Mouse (Mus musculus): Measurements from ENCODE around the gene Sh3gl1. TPM values are rescaled to one million over a fixed set of nuclear protein-coding genes. Genes with fewer than 3 reads are reported as not detected.

Sh3gl1 gene
- polyA plus RNA-seq, 1 experiment from 2014 or later: 119 TPM

DNA sequence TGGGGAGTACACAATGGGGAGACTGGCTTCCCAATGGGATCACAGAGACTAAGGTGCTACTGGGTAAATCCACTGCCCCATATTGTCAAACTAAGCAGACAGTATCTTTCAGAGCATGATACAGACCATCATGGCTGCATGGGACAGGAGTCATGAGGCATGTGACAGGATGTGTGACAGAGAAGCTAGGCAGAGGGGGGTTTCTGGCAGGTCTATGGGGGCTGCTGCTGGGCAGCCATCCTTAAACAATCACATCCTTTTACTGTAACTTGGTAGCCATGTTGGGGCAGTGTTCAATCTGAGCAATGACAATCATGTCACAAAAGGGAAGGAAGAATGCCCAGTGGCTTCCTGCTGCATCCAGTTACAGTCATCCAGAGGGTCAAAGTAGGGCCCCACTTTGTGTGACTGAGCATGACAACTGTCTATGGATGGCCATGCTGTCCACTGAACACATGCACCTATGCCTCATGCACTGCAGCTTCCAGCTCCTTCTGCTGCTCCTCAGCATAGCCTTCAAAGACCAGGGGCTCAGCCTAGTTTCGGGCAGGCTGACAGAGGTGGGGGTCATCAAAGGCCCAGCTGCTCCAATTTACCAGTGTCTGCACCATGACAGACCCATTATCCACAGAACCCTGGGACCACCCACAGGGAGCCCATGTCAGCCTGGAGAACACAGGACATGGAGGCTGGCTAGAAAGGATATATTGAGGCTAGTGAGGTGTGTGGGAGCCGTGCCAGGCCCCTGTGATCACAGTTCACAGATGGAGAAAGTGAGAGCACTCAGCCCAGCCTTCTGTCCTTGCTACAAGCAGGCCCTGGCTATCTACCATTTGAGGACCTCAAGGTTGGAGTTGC, 14.1 kb downstream of the Sh3gl1 start:
- DNase-seq (ENCODE audit: low spot score) (no peak), ATAC-seq (replicated peaks; ENCODE audit: insufficient number of reproducible peaks, low FRiP score, low TSS enrichment, low read depth) (no peak)
- H3K27ac ChIP-seq (replicated peaks; ENCODE audit: low read depth, low read length): no peak overlapping the region
- H3K36me3 ChIP-seq (replicated peaks; ENCODE audit: control insufficient read depth, insufficient read depth, low read depth, low read length): peaks cover 4% of the 10 kb centered on the region
- no peak overlapping the region for H3K9ac ChIP-seq (replicated peaks; ENCODE audit: low read length)
- H3K9me3 ChIP-seq (replicated peaks; ENCODE audit: control insufficient read depth, low read length): no peaks in the 10 kb centered on the region
- H3K4me1 ChIP-seq (ENCODE audit: control insufficient read depth, insufficient read depth, low read length): no peaks in the 10 kb centered on the region; the same call in 1 of the 2 replicates
- no peak overlapping the region for H3K4me2 ChIP-seq (ENCODE audit: low read depth, low read length)
- no peak overlapping the region for H3K4me3 ChIP-seq (ENCODE audit: low read depth, low read length)
- 79% methylated on average over 2 of the region's 2 CpGs for WGBS
- no peaks in the 10 kb centered on the region for H3K27me3 ChIP-seq (ENCODE audit: control insufficient read depth, insufficient read depth, low read length)

DNA sequence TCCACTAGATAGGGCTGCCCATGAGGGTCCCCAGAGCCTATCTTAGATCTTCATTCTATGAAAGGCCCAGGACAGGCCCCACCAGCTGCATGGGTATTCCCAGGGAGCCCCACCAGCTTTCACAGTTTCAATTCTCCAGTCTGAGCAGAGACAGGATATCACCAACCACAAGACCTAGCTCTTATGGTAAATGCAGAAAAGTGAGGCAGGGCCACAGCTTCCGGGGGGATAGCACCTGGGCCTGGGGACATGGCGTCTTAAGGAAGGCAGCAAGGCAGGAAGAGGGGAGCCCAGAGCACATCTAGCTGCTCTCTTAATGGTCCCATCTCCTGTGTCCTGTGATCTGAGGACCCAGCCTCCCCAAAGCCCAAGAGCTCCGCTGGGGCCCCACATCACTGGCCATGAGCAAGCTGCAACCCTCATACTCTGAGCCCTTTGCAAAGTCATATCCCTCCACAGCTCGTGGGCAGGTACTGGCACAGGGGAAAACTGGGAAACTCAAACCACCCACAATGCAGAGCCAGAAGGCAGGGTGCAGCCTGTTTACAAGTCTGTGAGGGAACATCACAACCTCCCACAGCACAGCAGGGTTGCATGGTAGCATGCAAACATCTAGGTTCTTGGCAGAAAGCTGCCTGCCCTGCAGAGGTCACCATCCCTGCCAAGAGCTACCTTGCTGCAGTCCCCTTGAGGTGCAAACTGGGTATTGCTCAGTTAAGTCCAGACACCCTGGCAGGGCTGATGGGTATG, 15.1 kb downstream of the Sh3gl1 start:
- no peaks in the 10 kb centered on the region for H3K27me3 ChIP-seq (ENCODE audit: control insufficient read depth, insufficient read depth, low read length)
- no peaks in the 10 kb centered on the region; the same call in 1 of the 2 replicates for H3K4me1 ChIP-seq (ENCODE audit: control insufficient read depth, insufficient read depth, low read length)
- H3K4me3 ChIP-seq (ENCODE audit: low read depth, low read length): no peak overlapping the region
- no peak for ATAC-seq (replicated peaks; ENCODE audit: insufficient number of reproducible peaks, low FRiP score, low TSS enrichment, low read depth)
- no peak for DNase-seq (ENCODE audit: low spot score)
- H3K36me3 ChIP-seq (replicated peaks; ENCODE audit: control insufficient read depth, insufficient read depth, low read depth, low read length): peaks cover 11% of the 10 kb centered on the region
- H3K4me2 ChIP-seq (ENCODE audit: low read depth, low read length): no peak overlapping the region
- no peaks in the 10 kb centered on the region for H3K9me3 ChIP-seq (replicated peaks; ENCODE audit: control insufficient read depth, low read length)
- no peak overlapping the region for H3K9ac ChIP-seq (replicated peaks; ENCODE audit: low read length)
- no peak overlapping the region for H3K27ac ChIP-seq (replicated peaks; ENCODE audit: low read depth, low read length)
- WGBS: 80% methylated on average over 4 of the region's 4 CpGs

DNA sequence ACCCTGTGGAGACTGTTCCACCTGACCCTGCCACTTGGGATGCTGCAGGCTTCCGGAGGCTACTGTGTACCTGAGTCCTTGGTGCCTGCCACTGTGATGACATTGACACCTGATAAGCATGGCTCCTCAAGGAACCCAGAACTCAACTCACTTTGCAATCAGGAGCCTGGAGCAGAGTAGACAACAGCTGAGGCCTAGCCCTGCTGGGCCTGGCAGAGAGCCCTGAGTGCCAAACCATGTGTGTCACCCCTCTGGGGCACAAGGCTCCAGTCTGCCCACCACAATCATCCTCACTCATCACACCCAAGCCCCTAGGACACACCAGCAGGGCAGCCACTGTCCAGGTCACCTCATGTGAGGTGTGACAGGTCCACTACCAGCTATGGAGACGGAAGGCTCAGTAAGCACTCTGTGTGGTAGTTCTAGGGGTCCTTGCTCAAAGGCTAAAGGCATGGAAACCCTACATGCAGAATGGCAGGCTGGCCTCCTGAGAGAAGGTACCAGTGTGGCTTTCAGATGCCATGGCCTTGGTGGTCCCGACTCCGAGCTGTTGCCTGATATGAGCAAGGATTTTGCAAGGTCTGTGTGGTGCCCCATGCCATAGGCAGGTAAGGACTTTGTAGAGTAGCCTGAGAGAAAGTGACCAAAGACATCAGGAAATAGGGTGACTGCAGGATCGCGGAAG, 15.9 kb downstream of the Sh3gl1 start:
- Histone ChIP-seq H3K4me1 (ENCODE audit: control insufficient read depth, insufficient read depth, low read length) (no peaks in the 10 kb centered on the region; the same call in 1 of the 2 replicates), H3K36me3 (replicated peaks; ENCODE audit: control insufficient read depth, insufficient read depth, low read depth, low read length) (peaks cover 19% of the 10 kb centered on the region), H3K27ac (replicated peaks; ENCODE audit: low read depth, low read length) (no peak overlapping the region), H3K4me2 (ENCODE audit: low read depth, low read length) (no peak overlapping the region), H3K9ac (replicated peaks; ENCODE audit: low read length) (no peak overlapping the region), H3K4me3 (ENCODE audit: low read depth, low read length) (no peak overlapping the region), H3K27me3 (ENCODE audit: control insufficient read depth, insufficient read depth, low read length) (no peaks in the 10 kb centered on the region), H3K9me3 (replicated peaks; ENCODE audit: control insufficient read depth, low read length) (no peaks in the 10 kb centered on the region)
- ATAC-seq (replicated peaks; ENCODE audit: insufficient number of reproducible peaks, low FRiP score, low TSS enrichment, low read depth) (no peak), DNase-seq (ENCODE audit: low spot score) (no peak)
- WGBS: 90% methylated on average over 6 of the region's 6 CpGs

DNA sequence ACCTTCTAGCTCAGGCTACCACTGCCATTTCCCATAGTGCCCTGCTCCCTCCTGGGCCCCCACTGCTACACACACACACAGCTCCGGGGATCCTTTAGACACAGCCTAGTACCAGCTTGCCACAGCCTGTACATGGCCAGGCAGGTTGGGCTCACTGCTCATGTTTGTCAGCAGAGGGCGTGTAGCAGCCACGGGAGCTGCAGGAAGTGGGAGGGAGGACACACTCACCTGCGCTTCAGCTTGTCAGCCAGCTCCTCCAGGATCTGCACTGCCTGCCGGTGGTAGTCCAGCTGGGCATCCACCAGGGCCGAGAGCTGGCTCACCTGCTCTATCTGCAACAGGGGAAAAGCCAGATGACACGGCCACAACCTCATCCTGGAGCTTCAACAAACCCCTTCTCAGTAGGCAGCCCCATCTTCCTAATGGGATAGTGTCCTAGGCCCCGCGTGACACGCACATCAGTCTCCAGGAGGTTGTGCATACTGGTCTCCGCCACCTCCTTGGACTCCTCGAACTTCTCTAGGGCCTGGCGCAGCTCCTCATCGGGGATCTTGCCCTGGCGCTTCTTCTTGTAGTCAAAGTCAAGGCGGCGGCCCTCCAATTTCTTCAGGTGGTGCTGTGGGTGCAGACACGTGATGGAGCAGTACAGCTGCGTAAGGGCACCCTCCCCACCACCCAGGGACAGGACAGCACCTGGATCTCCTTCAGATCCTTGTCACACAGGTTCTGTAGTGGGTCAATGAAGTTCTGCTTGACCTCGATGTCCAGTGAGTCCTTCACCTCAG, 17.9 kb downstream of the Sh3gl1 start:
- peak; percentile 38 for DNase-seq (ENCODE audit: low spot score)
- no peak overlapping the region for H3K9ac ChIP-seq (replicated peaks; ENCODE audit: low read length)
- 77% methylated on average over 20 of the region's 20 CpGs for WGBS
- no peak overlapping the region for H3K27ac ChIP-seq (replicated peaks; ENCODE audit: low read depth, low read length)
- H3K9me3 ChIP-seq (replicated peaks; ENCODE audit: control insufficient read depth, low read length): no peaks in the 10 kb centered on the region
- H3K4me1 ChIP-seq (ENCODE audit: control insufficient read depth, insufficient read depth, low read length): no peaks in the 10 kb centered on the region
- no peak for ATAC-seq (replicated peaks; ENCODE audit: insufficient number of reproducible peaks, low FRiP score, low TSS enrichment, low read depth)
- H3K27me3 ChIP-seq (ENCODE audit: control insufficient read depth, insufficient read depth, low read length): no peaks in the 10 kb centered on the region
- H3K36me3 ChIP-seq (replicated peaks; ENCODE audit: control insufficient read depth, insufficient read depth, low read depth, low read length): peaks cover 22% of the 10 kb centered on the region
- H3K4me2 ChIP-seq (ENCODE audit: low read depth, low read length): no peak overlapping the region
- H3K4me3 ChIP-seq (ENCODE audit: low read depth, low read length): no peak overlapping the region

DNA sequence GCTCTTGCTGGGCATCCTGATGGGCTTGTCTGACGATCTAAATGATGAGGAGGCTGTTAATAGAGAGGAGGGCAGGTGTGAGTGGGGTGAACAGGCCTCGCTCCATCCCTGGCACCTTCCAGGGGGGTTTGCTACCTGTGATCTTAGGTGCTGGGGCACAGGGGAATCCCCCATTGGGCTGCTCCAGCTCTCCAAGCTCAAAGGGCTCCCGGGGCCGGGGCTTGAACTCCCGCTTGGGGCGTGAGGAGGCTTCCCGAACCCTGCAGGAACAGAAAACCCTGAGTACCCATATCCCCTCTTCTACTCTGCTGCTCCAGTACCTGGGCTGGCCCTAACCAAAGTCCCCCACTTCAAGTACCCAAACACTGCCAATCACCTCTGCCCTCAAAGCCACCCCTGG, 18.6 kb downstream of the Sh3gl1 start:
- H3K4me1 ChIP-seq (ENCODE audit: control insufficient read depth, insufficient read depth, low read length): no peaks in the 10 kb centered on the region
- H3K36me3 ChIP-seq (replicated peaks; ENCODE audit: control insufficient read depth, insufficient read depth, low read depth, low read length): peaks cover 26% of the 10 kb centered on the region
- DNase-seq (ENCODE audit: low spot score): no peak
- no peaks in the 10 kb centered on the region for H3K9me3 ChIP-seq (replicated peaks; ENCODE audit: control insufficient read depth, low read length)
- ATAC-seq (replicated peaks; ENCODE audit: insufficient number of reproducible peaks, low FRiP score, low TSS enrichment, low read depth): no peak
- H3K4me2 ChIP-seq (ENCODE audit: low read depth, low read length): no peak overlapping the region
- no peaks in the 10 kb centered on the region for H3K27me3 ChIP-seq (ENCODE audit: control insufficient read depth, insufficient read depth, low read length)
- WGBS: 86% methylated on average over 7 of the region's 7 CpGs
- no peak overlapping the region for H3K27ac ChIP-seq (replicated peaks; ENCODE audit: low read depth, low read length)
- no peak overlapping the region for H3K4me3 ChIP-seq (ENCODE audit: low read depth, low read length)
- no peak overlapping the region for H3K9ac ChIP-seq (replicated peaks; ENCODE audit: low read length)

DNA sequence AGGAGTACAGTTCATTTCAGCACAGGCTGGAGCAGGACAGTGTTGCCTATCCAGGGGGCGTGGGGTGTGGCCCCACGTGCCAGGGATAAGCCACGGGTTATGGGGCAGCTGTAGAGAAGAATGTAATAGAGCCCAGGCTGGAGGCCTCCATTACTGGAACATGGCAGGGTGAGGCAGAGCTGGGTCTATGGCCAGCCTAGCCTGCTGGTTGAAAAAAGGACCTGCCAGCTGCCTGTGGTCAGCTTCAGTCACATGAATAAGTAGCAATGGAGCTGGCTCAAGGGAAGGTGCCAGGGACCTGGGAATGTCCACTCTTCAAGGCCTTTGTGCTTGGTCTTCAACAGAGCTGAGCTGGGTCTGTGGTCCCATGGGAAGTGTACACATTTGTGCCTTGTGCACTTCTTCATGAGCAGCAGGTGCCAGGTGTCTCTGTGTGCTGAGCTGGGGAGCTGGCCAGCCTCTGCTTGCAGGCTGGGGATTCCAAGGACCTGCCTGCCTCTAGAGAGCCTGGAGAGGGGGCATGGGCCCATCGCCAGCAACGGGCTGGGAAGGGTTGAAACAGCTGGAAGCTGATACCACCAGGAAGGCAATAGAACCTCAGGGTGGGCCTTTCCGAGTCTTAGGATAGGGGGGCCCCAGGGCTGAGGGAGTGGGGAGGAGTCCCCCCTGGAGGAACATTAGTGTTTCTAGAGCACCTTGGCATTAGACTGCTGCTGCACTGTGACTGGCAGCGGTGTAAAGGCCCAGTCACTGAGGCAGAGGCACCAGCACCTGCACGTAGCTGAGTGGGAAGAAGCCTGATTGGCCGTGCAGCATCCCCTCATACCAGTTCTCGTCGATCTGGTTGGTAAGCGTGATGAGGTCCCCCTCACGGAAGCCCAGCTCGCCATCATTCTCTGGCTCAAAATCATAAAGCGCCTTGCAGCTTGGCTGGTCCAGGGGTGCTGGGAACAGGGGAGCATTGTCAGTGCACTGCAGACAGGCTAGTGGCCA, 19.3 kb downstream of the Sh3gl1 start:
- H3K27ac ChIP-seq (replicated peaks; ENCODE audit: low read depth, low read length): no peak overlapping the region
- no peaks in the 10 kb centered on the region for H3K4me1 ChIP-seq (ENCODE audit: control insufficient read depth, insufficient read depth, low read length)
- ATAC-seq (replicated peaks; ENCODE audit: insufficient number of reproducible peaks, low FRiP score, low TSS enrichment, low read depth) (no peak), DNase-seq (ENCODE audit: low spot score) (no peak)
- H3K9ac ChIP-seq (replicated peaks; ENCODE audit: low read length): no peak overlapping the region
- H3K27me3 ChIP-seq (ENCODE audit: control insufficient read depth, insufficient read depth, low read length): no peaks in the 10 kb centered on the region
- no peaks in the 10 kb centered on the region for H3K9me3 ChIP-seq (replicated peaks; ENCODE audit: control insufficient read depth, low read length)
- no peak overlapping the region for H3K4me3 ChIP-seq (ENCODE audit: low read depth, low read length)
- 85% methylated on average over 15 of the region's 15 CpGs for WGBS
- H3K4me2 ChIP-seq (ENCODE audit: low read depth, low read length): no peak overlapping the region
- H3K36me3 ChIP-seq (replicated peaks; ENCODE audit: control insufficient read depth, insufficient read depth, low read depth, low read length): peaks cover 26% of the 10 kb centered on the region

DNA sequence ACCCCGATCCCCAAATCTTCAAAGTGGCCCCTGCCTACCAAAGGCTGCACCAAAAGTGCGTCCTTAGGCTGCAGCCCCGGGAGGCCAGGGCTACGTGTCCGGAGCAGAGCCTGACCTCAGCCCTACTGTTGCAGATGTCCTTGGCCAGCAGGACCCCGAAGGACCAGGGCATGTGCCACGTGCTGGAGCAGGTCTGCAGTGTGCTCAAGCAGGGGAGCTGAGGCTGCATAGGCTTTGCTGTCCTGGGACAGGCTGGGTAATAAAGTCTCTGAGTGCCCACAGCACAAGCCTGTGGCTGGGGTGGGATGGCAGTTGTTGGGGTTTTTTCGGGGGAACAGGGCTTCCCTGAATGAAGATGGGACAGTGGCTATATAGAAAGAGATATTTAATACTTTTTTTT, 20.1 kb downstream of the Sh3gl1 start:
- DNase-seq (ENCODE audit: low spot score): no peak
- no peak for ATAC-seq (replicated peaks; ENCODE audit: insufficient number of reproducible peaks, low FRiP score, low TSS enrichment, low read depth)
- Histone ChIP-seq H3K27ac (replicated peaks; ENCODE audit: low read depth, low read length) (no peak overlapping the region), H3K4me1 (ENCODE audit: control insufficient read depth, insufficient read depth, low read length) (no peaks in the 10 kb centered on the region), H3K9ac (replicated peaks; ENCODE audit: low read length) (no peak overlapping the region), H3K4me3 (ENCODE audit: low read depth, low read length) (no peak overlapping the region), H3K9me3 (replicated peaks; ENCODE audit: control insufficient read depth, low read length) (no peaks in the 10 kb centered on the region), H3K27me3 (ENCODE audit: control insufficient read depth, insufficient read depth, low read length) (no peaks in the 10 kb centered on the region), H3K4me2 (ENCODE audit: low read depth, low read length) (no peak overlapping the region), H3K36me3 (replicated peaks; ENCODE audit: control insufficient read depth, insufficient read depth, low read depth, low read length) (peaks cover 26% of the 10 kb centered on the region)
- 82% methylated on average over 8 of the region's 8 CpGs for WGBS

All from embryonic facial prominence, embryonic 11.5 days (tissue).